Mouse (Mus musculus) midbrain, embryonic 16.5 days (tissue): ENCODE data around the gene Zbtb12. TPM values are rescaled to one million over a fixed set of nuclear protein-coding genes. Genes with fewer than 3 reads are reported as not detected.
A peak's percentile ranks its signal among the peaks of the same experiment; 100 is the strongest.

ENCODE experiments used
- ATAC-seq: fragments of 200-750 bp; cut with Nextera tagmentation; 2 replicates; pipeline ENCODE4 v1.8.0; 2017; ENCODE audit warnings: moderate TSS enrichment
- H3K27ac ChIP-seq: fragments of 300-500 bp; sonication (generic); 2 replicates; pipeline ENCODE4 v1.5.1; 2014; ENCODE audit warnings: mild to moderate bottlenecking, low read length, mixed read lengths
- H3K27me3 ChIP-seq: fragments of 300-500 bp; sonication (generic); 2 replicates; pipeline ENCODE4 v1.6.1; 2014; ENCODE audit warnings: low read depth, low read length, mixed read lengths; ENCODE audit not compliant: control insufficient read depth, insufficient read depth
- H3K36me3 ChIP-seq: fragments of 300-500 bp; sonication (generic); 2 replicates; pipeline ENCODE4 v1.6.1; 2014; ENCODE audit warnings: mild to moderate bottlenecking, low read length, moderate library complexity, mixed read lengths; ENCODE audit not compliant: control insufficient read depth, insufficient read depth
- H3K4me1 ChIP-seq: fragments of 300-500 bp; sonication (generic); 2 replicates; pipeline ENCODE4 v1.6.1; 2014; ENCODE audit warnings: mild to moderate bottlenecking, low read length, mixed read lengths; ENCODE audit not compliant: control insufficient read depth, insufficient read depth
- H3K4me2 ChIP-seq: fragments of 300-500 bp; sonication (generic); 2 replicates; pipeline ENCODE4 v1.6.1; 2014; ENCODE audit warnings: mild to moderate bottlenecking, low read length, mixed read lengths
- H3K4me3 ChIP-seq: fragments of 300-500 bp; sonication (generic); 2 replicates; pipeline ENCODE4 v1.5.1; 2014; ENCODE audit warnings: low read depth, mild to moderate bottlenecking, low read length, moderate library complexity, mixed read lengths
- H3K9ac ChIP-seq: fragments of 300-500 bp; sonication (generic); 2 replicates; pipeline ENCODE4 v1.6.1; 2014; ENCODE audit warnings: low read depth, low read length, mixed read lengths
- H3K9me3 ChIP-seq: fragments of 300-500 bp; sonication (generic); replicated peaks from 2 replicates; pipeline ENCODE4 v1.6.1; 2014; ENCODE audit warnings: mild to moderate bottlenecking, low read length, mixed read lengths; ENCODE audit not compliant: control insufficient read depth, poor library complexity, severe bottlenecking
- WGBS: fragments of 180-500 bp; shearing (Covaris S2); extraction: QIAGEN DNeasy Blood & Tissue Kit; methylation state at CpG from one replicate; pipeline ENCODE4 v1.1.7; 2014; 5-methylcytosine and 5-hydroxymethylcytosine counted together
- polyA plus RNA-seq: library from polyadenylated mRNA; unstranded; fragments of >200 nt; fragmentation: Nextera tagmentation; extraction: Ambion mirVana; gene quantifications from 2 replicates; pipeline ENCODE4 v1.2.1, GENCODE M21; 2015

Gene Zbtb12
- polyA plus RNA-seq, 1 experiment from 2014 or later, result 12.4 TPM

DNA sequence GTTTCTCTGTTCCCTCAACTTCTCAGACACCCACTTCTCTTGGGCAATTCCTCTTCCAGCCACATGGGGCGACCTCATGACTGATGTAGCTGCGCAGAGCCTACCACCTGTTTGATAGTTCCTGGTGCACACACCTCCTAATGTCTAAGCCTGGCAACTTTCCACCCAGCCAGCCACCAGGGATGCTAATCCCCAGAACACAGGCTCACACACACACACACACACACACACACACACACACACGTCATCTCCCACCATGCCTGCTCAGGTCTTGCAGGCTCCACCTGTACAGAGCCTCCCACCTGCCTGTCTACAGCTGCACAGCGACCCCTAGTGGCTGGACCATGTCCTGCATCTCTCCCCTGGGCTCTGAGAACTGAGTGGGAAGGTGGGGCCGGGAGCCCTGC lies 32.7 kb downstream of the Zbtb12 start:
- H3K27me3 ChIP-seq, result no peaks in the 10 kb centered on the region
- 46% methylated on average over 5 of the region's 5 CpGs for WGBS
- no peaks in the 10 kb centered on the region for H3K4me1 ChIP-seq
- H3K4me2 ChIP-seq, result no peak overlapping the region
- no peak overlapping the region for H3K27ac ChIP-seq
- H3K36me3 ChIP-seq, result peaks cover 56% of the 10 kb centered on the region
- ATAC-seq, result peak; percentile 55; the same call in 1 of the 2 replicates
- no peak overlapping the region for H3K4me3 ChIP-seq
- H3K9ac ChIP-seq, result no peak overlapping the region
- no peaks in the 10 kb centered on the region for H3K9me3 ChIP-seq

DNA sequence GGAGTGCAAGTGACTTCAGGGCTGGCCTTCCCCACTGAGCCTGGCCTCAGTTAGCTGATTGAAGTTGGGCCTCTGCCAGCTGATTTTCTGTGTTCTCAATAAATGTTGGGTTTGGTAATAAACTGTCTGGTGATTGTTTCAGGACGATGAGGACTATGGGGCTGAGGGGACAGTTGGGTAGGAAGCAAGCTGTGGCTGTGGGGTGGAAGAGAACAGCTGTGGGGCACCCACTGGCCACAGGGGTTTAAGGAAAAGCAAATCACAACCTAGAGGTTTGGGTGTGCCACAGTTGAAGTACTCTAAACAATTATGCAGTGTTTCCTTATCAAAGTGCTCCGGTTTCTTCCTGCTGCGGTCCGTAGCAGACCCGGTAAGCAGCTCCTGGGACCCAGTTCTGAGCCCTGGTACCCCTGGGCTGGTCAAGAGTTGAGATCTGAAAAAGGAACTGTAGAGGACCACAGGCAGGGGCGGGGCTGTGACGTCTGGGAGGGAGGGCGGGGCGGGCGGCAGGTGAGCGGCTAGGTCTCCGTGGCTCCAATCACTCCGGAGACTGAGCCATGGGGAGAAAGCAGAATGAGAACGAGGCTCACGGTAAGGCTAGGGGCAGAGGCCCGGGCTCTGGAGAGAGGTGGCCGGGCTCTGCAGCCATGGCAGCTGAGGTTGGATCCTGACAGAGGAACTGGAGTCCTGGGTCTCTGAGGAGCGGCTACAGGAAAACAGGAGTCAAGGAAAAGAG lies 34.8 kb downstream of the Zbtb12 start, which contains the start of gene Slc44a4:
Slc44a4 (plus strand) TSS at position 537 of the 736 bp plus-strand sequence.
- Histone ChIP-seq H3K27me3 (no peaks in the 10 kb centered on the region), H3K27ac (no peak within 1 kb of the TSS), H3K9ac (no peak within 1 kb of the TSS), H3K36me3 (peaks cover 36% of the 10 kb centered on the region), H3K4me3 (no peak within 1 kb of the TSS), H3K9me3 (no peaks in the 10 kb centered on the region), H3K4me2 (no peak within 1 kb of the TSS), H3K4me1 (no peaks in the 10 kb centered on the region)
- no peak for ATAC-seq
- 47% methylated on average over 18 of the region's 18 CpGs for WGBS

DNA sequence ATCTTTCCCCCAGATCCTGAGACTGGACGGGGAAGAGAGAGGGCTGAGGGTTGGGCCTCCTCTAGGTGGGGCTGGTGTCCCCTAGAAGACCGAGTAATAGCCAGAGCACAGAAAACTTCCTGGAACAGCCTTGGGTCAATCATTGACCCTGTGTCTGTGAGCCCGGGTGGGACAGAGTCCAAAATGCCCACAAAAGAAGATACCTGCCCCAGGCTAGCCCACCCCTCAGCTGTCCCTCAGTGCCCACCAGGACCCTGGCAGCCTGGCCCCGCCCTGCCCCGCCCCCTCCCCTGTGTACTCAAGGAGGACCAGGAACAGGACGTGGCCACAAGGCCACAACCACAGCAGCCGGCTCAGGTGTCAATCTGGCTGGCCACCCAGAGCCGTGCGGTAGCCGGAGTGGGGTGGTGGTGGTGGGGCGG lies 36.1 kb downstream of the Zbtb12 start:
- no peak overlapping the region for H3K4me3 ChIP-seq
- no peaks in the 10 kb centered on the region for H3K9me3 ChIP-seq
- ATAC-seq, result no peak
- peaks cover 33% of the 10 kb centered on the region for H3K36me3 ChIP-seq
- WGBS, result 29% methylated on average over 11 of the region's 11 CpGs
- no peak overlapping the region for H3K4me2 ChIP-seq
- no peak overlapping the region for H3K27ac ChIP-seq
- H3K27me3 ChIP-seq, result no peaks in the 10 kb centered on the region
- H3K4me1 ChIP-seq, result no peaks in the 10 kb centered on the region
- no peak overlapping the region for H3K9ac ChIP-seq

DNA sequence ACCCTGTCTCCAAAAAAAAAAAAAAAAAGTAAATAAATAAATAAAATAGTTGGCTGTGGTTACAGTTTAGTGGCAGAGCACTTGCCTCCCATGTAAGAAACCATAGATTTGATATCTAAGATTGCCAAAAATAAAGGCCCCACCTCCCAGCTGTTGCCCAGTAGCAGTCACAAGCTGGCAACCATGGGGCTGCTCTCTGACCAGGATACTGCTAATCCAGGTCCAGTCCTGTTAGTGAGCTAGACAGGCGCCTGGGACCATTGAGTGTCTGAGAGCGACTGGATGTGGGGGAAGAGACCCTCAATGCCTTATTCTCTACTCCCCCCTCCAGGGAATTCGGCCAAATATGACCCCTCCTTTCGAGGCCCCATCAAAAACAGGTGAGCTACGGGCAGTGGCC lies 37.0 kb downstream of the Zbtb12 start:
- H3K4me3 ChIP-seq, result no peak overlapping the region
- no peaks in the 10 kb centered on the region for H3K9me3 ChIP-seq
- no peak for ATAC-seq
- no peaks in the 10 kb centered on the region for H3K4me1 ChIP-seq
- 89% methylated on average over 5 of the region's 5 CpGs for WGBS
- H3K4me2 ChIP-seq, result no peak overlapping the region
- no peak overlapping the region for H3K27ac ChIP-seq
- H3K27me3 ChIP-seq, result no peaks in the 10 kb centered on the region
- H3K9ac ChIP-seq, result no peak overlapping the region
- peaks cover 24% of the 10 kb centered on the region for H3K36me3 ChIP-seq

DNA sequence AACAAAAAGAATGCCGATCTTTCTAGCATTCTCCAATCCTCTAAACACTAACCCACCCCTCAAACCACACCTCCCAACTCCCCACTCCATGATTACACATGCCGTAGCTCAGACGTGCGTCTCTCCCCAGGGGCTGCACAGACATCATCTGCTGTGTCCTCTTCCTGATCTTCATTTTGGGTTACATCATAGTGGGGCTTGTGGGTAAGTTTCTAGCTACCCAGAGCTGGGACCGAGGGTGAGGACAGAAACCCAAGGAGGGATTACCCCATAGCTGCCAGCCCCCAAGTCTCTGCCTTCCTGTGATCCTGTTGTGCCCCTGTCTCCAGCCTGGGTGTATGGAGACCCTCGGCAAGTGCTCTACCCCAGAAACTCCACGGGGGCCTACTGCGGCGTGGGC lies 37.9 kb downstream of the Zbtb12 start:
- 83% methylated on average over 9 of the region's 9 CpGs for WGBS
- no peaks in the 10 kb centered on the region for H3K9me3 ChIP-seq
- ATAC-seq, result no peak
- no peak overlapping the region for H3K27ac ChIP-seq
- no peaks in the 10 kb centered on the region for H3K27me3 ChIP-seq
- H3K36me3 ChIP-seq, result peaks cover 15% of the 10 kb centered on the region
- no peaks in the 10 kb centered on the region for H3K4me1 ChIP-seq
- H3K4me3 ChIP-seq, result no peak overlapping the region
- H3K9ac ChIP-seq, result no peak overlapping the region
- H3K4me2 ChIP-seq, result no peak overlapping the region

DNA sequence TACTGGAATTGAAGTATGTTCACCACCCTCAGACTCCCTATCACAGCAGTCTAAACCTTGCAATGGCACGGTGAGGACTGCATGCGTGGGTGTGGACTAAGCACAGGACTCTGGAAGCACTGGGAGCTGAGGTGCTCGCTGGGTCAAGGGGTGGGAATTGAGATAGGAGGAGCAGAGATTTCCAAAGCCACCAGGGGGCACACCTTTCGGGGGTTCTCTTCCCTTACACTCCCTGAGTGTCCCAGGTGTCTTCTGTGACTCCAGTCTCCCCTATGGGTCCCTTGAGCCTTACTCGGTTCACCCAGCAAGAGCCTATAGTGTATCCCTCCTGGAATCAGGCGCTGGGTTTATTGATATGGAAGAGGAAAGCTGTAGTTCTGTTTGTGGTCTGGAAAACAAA lies 43.7 kb downstream of the Zbtb12 start:
- Histone ChIP-seq H3K4me1 (no peaks in the 10 kb centered on the region), H3K27ac (no peak overlapping the region), H3K9me3 (no peaks in the 10 kb centered on the region), H3K36me3 (no peaks in the 10 kb centered on the region), H3K4me3 (no peak overlapping the region), H3K27me3 (no peaks in the 10 kb centered on the region), H3K4me2 (no peak overlapping the region), H3K9ac (no peak overlapping the region)
- 53% methylated on average over 6 of the region's 6 CpGs for WGBS
- ATAC-seq, result no peak

DNA sequence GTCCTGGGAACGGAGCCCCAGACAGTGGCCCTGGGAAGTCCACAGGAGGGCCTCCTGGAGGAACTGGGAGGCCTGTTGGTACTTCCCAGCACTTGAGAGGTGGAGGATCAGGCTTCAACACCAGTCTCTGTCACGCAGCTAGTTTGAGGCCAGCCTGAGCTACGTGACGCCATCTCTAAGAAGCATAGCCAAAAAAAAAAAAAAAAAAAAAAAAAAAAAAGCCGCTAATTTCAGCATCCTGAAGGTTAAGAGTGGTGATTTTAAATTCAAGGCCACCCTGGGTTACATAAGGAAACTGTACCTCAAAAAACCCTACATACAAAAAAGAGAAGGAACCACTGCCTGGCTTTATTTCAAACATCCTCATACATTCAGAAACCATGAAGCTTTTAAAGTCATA lies 45.0 kb downstream of the Zbtb12 start:
- H3K4me3 ChIP-seq, result no peak overlapping the region
- H3K27me3 ChIP-seq, result no peaks in the 10 kb centered on the region
- H3K4me2 ChIP-seq, result no peak overlapping the region
- no peaks in the 10 kb centered on the region for H3K36me3 ChIP-seq
- 81% methylated on average over 5 of the region's 5 CpGs for WGBS
- H3K9me3 ChIP-seq, result no peaks in the 10 kb centered on the region
- ATAC-seq, result no peak
- no peak overlapping the region for H3K27ac ChIP-seq
- no peaks in the 10 kb centered on the region for H3K4me1 ChIP-seq
- H3K9ac ChIP-seq, result no peak overlapping the region

DNA sequence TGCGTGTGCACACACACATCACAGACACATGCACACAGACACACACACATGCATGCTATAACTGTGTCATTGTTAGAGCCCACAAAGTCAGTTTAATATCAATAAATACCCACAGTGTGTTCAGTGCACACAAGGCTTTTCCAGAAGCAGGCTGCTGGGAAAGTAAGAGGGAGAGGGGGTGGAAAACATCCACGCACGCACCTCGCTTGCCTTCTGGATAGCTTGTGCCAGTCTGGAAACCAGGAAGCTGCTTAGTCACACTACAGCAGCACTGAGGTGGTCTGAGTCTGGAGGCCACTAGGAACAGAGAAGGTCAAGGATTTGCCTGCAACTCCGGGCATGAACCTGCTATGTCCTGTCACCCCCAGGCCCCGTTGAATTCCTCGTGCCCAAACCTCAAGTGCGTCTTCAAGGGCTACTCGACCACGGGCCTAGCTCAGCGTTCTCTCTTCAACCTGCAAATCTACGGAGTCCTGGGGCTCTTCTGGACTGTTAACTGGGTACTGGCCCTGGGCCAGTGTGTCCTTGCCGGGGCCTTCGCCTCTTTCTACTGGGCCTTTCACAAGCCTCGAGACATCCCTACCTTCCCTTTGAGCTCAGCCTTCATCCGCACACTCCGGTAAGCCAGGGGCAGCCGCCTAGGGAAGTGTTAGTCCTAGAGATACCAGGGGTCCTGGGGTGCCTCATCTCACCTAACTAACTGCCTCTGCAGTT lies 48.2 kb downstream of the Zbtb12 start:
- Histone ChIP-seq H3K4me2 (no peak overlapping the region), H3K9me3 (no peaks in the 10 kb centered on the region), H3K36me3 (no peaks in the 10 kb centered on the region), H3K4me1 (peaks cover 6% of the 10 kb centered on the region), H3K27me3 (no peaks in the 10 kb centered on the region), H3K4me3 (no peak overlapping the region), H3K9ac (no peak overlapping the region), H3K27ac (no peak overlapping the region)
- no peak for ATAC-seq
- 90% methylated on average over 18 of the region's 18 CpGs for WGBS

DNA sequence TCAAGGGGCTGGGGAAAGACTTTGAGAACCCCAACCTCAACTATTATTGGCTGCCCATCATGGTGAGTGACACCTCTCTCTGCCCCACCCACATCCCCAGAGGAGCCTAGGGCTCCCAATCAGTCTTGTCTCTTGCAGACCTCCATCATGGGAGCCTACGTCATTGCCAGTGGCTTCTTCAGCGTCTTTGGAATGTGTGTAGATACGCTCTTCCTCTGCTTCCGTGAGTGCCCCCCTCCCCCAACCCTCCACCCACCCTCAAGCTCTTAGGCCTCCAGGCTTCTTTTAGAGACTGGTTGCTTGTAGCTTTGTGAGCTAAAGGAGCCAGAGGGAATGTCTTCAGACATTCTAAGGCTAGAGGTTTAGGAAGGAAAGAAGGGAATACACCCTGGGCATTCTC lies 49.6 kb downstream of the Zbtb12 start:
- Histone ChIP-seq H3K9ac (no peak overlapping the region), H3K27ac (no peak overlapping the region), H3K36me3 (peaks cover 2% of the 10 kb centered on the region; the same call in 1 of the 2 replicates), H3K27me3 (no peaks in the 10 kb centered on the region), H3K4me2 (no peak overlapping the region), H3K4me3 (no peak overlapping the region), H3K4me1 (peaks cover 7% of the 10 kb centered on the region), H3K9me3 (no peaks in the 10 kb centered on the region)
- no peak for ATAC-seq
- WGBS, result 74% methylated on average over 4 of the region's 4 CpGs
